Mouse (Mus musculus): ENCODE measurements around the gene Atp2b1.

DNA sequence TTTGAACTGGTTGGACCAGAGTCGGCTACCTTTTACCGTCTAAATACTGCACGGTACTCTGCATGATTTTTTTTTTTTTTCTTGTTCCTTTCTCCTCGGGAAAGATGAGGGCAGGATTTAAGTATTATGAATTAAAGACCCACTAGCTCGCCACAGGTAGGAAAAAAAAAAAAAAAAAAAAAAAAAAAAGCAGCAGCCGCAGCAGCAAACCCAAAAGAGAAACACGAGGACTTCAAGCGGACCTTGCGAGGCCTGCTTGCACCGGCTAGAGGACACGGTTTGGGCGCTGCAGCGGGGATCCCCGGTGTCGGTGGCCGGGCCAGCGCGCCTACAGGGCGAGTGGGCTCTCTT is 621 bp upstream of the Atp2b1 start:
- TF ChIP-seq GATA1 (IDR thresholded peaks at IDR 0.05; ENCODE audit: borderline replicate concordance, low read length) (no peak), FLI1 (IDR thresholded peaks at IDR 0.05; ENCODE audit: low read length) (no peak)
